ENCODE assay signal across 22 mouse cellular contexts in the genomic region with DNA sequence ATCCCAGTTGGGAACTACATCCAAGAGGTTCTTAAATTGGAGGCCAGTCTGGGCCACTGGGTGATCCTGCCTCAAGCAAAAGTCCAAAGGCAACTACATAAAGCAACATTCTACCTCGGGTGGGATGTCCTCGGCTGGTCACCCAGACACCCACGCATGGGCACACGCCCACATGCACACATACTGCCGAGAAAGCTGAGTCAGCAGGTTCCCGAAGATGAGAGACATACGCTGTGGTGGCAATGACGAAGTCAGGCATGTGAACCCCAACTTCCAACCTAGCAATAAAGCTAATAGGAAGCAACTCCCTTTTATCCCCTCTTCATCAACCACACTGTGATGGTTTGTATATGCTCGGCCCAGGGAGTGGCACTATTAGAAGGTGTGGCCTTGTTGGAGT.
DNase-seq lines count a peak whose midpoint lies in the region; ATAC-seq and TF ChIP-seq lines count a peak whose summit lies in the region.
"Had no signal": no experiment of that assay in that cellular context is flagged by ENCODE, and none has a peak within 500 bp of the region (broad histone marks: within the 10 kb centered on the region; RNA-seq: fewer than 3 reads in every experiment).

No protein-coding gene starts in this region.

- H3K4me1 ChIP-seq in heart, embryonic 16.5 days (ENCODE audit: control insufficient read depth, insufficient read depth, low read length) = peaks cover 40% of the 10 kb centered on the region
- H3K4me1 ChIP-seq in MEL (ENCODE audit: control insufficient read depth in 1 of 2, insufficient read depth in 2 of 2, low read length in 2 of 2) = peaks cover 35 to 50% of the 10 kb centered on the region in 2 experiments
- peaks cover 27% of the 10 kb centered on the region for H3K4me1 ChIP-seq in limb, embryonic 10.5 days
- peaks cover 14% of the 10 kb centered on the region for H3K4me1 ChIP-seq in liver, postnatal 0 days (ENCODE audit: insufficient read depth)
- peaks cover 44% of the 10 kb centered on the region for H3K4me1 ChIP-seq in embryonic facial prominence, embryonic 10.5 days

- TF ChIP-seq RAD21 in MEL (IDR thresholded peaks at IDR 0.05; ENCODE audit: low read depth, low read length) = no peak

- no peak for TF ChIP-seq CTCF in MEL (IDR thresholded peaks at IDR 0.05 in 2 of 3, conservative IDR thresholded peaks at IDR 0.05 in 1 of 3; ENCODE audit: control insufficient read depth in 1 of 3, insufficient read depth in 1 of 3, low read depth in 2 of 3, low read length in 3 of 3, poor library complexity in 1 of 3, severe bottlenecking in 1 of 3)
- no peak for TF ChIP-seq CTCF in liver, postnatal 0 days (IDR thresholded peaks at IDR 0.05; ENCODE audit: low read depth)

- peaks cover 2% of the 10 kb centered on the region for H3K36me3 ChIP-seq in heart, embryonic 16.5 days (ENCODE audit: control insufficient read depth, insufficient read depth)
- peaks cover 0 to 44% of the 10 kb centered on the region in 2 experiments; a peak in 2 of 4 replicates for H3K36me3 ChIP-seq in MEL (ENCODE audit: control insufficient read depth in 1 of 2, insufficient read depth in 2 of 2, low read length in 2 of 2)
- no peaks in the 10 kb centered on the region; the same call in 1 of the 2 replicates for H3K36me3 ChIP-seq in limb, embryonic 10.5 days
- no peaks in the 10 kb centered on the region for H3K36me3 ChIP-seq in liver, postnatal 0 days (replicated peaks; ENCODE audit: insufficient read depth, low read length)
- peaks cover 4% of the 10 kb centered on the region; the same call in 1 of the 2 replicates for H3K36me3 ChIP-seq in embryonic facial prominence, embryonic 10.5 days (replicated peaks)
- H3K36me3 ChIP-seq: embryonic facial prominence, embryonic 12.5 days; lung, embryonic 15.5 days had no signal

- no peak for DNase-seq in heart, postnatal 4 days
- peak; percentile 74 for DNase-seq in MEL (ENCODE audit: low read depth, low spot score)
- no peak for DNase-seq in limb, embryonic 10.5 days (ENCODE audit: low spot score)
- no peak for DNase-seq in liver, postnatal 0 days
- no peak for DNase-seq in embryonic facial prominence, embryonic 10.5 days (ENCODE audit: low spot score)
- no peak for DNase-seq in layer of hippocampus, adult 9-11 months
- no peak for DNase-seq in urinary bladder, postnatal 10 days (ENCODE audit: low spot score)
- DNase-seq: adrenal gland, postnatal 14 days; cerebellum, adult 11-12 months; gastrocnemius, postnatal 14 days; kidney, adult 9 months; kidney, postnatal 4 days; right cerebral cortex, adult 18-20 months; thymus, postnatal 4 days had no signal

- H3K4me2 ChIP-seq in heart, embryonic 16.5 days (ENCODE audit: low read depth, low read length) = no peak overlapping the region
- H3K4me2 ChIP-seq in liver, postnatal 0 days (ENCODE audit: low read depth, low read length) = peak overlapping the region; percentile 49; the same call in 1 of the 2 replicates
- H3K4me2 ChIP-seq: embryonic facial prominence, embryonic 12.5 days; lung, embryonic 15.5 days had no signal

- TF ChIP-seq EP300 in MEL (IDR thresholded peaks at IDR 0.05; ENCODE audit: low read depth in 1 of 2, low read length in 2 of 2) = no peak
- no peak for TF ChIP-seq EP300 in liver, postnatal 0 days (IDR thresholded peaks at IDR 0.05; ENCODE audit: low read depth)

- H3K27me3 ChIP-seq in heart, embryonic 16.5 days (ENCODE audit: control insufficient read depth, insufficient read depth, low read length) = no peaks in the 10 kb centered on the region
- no peaks in the 10 kb centered on the region for H3K27me3 ChIP-seq in MEL (ENCODE audit: control insufficient read depth in 1 of 2, insufficient read depth in 2 of 2, low read length in 2 of 2)
- no peaks in the 10 kb centered on the region for H3K27me3 ChIP-seq in limb, embryonic 10.5 days (ENCODE audit: low read depth, poor library complexity, severe bottlenecking)
- no peaks in the 10 kb centered on the region for H3K27me3 ChIP-seq in liver, postnatal 0 days (ENCODE audit: insufficient read depth, low read length)
- H3K27me3 ChIP-seq in embryonic facial prominence, embryonic 10.5 days (replicated peaks; ENCODE audit: low read depth, poor library complexity, severe bottlenecking) = no peaks in the 10 kb centered on the region
- H3K27me3 ChIP-seq: embryonic facial prominence, embryonic 12.5 days; lung, embryonic 15.5 days; Patski had no signal

- WGBS in heart, embryonic 16.5 days = 78% methylated on average over 9 of the region's 9 CpGs
- WGBS in limb, embryonic 10.5 days = 90% methylated on average over 9 of the region's 9 CpGs
- 53% methylated on average over 9 of the region's 9 CpGs for WGBS in liver, postnatal 0 days (ENCODE audit: insufficient replicate concordance)
- 94% methylated on average over 9 of the region's 9 CpGs for WGBS in embryonic facial prominence, embryonic 10.5 days

- H3K9me3 ChIP-seq in heart, embryonic 16.5 days (replicated peaks; ENCODE audit: control insufficient read depth, low read length) = peaks cover 6% of the 10 kb centered on the region
- H3K9me3 ChIP-seq in MEL (replicated peaks; ENCODE audit: insufficient read depth, low read length) = no peaks in the 10 kb centered on the region
- H3K9me3 ChIP-seq in limb, embryonic 10.5 days (replicated peaks) = no peaks in the 10 kb centered on the region
- no peaks in the 10 kb centered on the region for H3K9me3 ChIP-seq in liver, postnatal 0 days (ENCODE audit: low read length)
- H3K9me3 ChIP-seq in embryonic facial prominence, embryonic 10.5 days = peaks cover 5% of the 10 kb centered on the region; the same call in 1 of the 2 replicates
- H3K9me3 ChIP-seq: embryonic facial prominence, embryonic 12.5 days; lung, embryonic 15.5 days had no signal

- 0 out of 2 replicates have a peak overlapping the region, but pooled peaks have one; percentile 17 for H3K27ac ChIP-seq in heart, embryonic 16.5 days (ENCODE audit: low read length)
- peak overlapping the region; percentile 79 for H3K27ac ChIP-seq in MEL (ENCODE audit: control insufficient read depth, low read depth, low read length)
- 0 out of 2 replicates have a peak overlapping the region, but pooled peaks have one; percentile 59 for H3K27ac ChIP-seq in limb, embryonic 10.5 days
- H3K27ac ChIP-seq in liver, postnatal 0 days (ENCODE audit: low read depth) = peak overlapping the region; percentile 22; the same call in 1 of the 2 replicates
- H3K27ac ChIP-seq in embryonic facial prominence, embryonic 10.5 days (replicated peaks) = no peak overlapping the region
- H3K27ac ChIP-seq: embryonic facial prominence, embryonic 12.5 days; left cerebral cortex, adult 2 months; lung, embryonic 15.5 days; macrophage had no signal

- no peak for ATAC-seq in heart, embryonic 16.5 days (replicated peaks; ENCODE audit: extremely low read depth, insufficient read depth, low FRiP score)
- 0 out of 2 replicates have a peak, but pooled peaks have one; percentile 22 for ATAC-seq in liver, postnatal 0 days
- ATAC-seq: activated CD4-positive, CD25-positive, alpha-beta regulatory T cell, adult 4 months; midbrain, embryonic 16.5 days; Patski had no signal

- H3K79me2 ChIP-seq in MEL (ENCODE audit: control insufficient read depth, insufficient read depth, low read length, poor library complexity) = no peaks in the 10 kb centered on the region

- no peak overlapping the region for H3K9ac ChIP-seq in heart, embryonic 16.5 days (ENCODE audit: low read length)
- H3K9ac ChIP-seq in MEL (ENCODE audit: control insufficient read depth, low read depth, low read length, poor library complexity, severe bottlenecking) = peak overlapping the region; percentile 39
- no peak overlapping the region for H3K9ac ChIP-seq in liver, postnatal 0 days (replicated peaks)
- H3K9ac ChIP-seq: embryonic facial prominence, embryonic 12.5 days; lung, embryonic 15.5 days had no signal

- no peak overlapping the region for H3K4me3 ChIP-seq in heart, embryonic 16.5 days (ENCODE audit: low read length)
- H3K4me3 ChIP-seq in MEL (ENCODE audit: control insufficient read depth in 1 of 2, insufficient read depth in 1 of 2, low read depth in 2 of 2, low read length in 2 of 2) = peak overlapping the region; percentile 25 to 30; a peak in 3 of 4 replicates
- no peak overlapping the region for H3K4me3 ChIP-seq in limb, embryonic 10.5 days
- no peak overlapping the region for H3K4me3 ChIP-seq in liver, postnatal 0 days (ENCODE audit: low read depth, low read length)
- no peak overlapping the region for H3K4me3 ChIP-seq in embryonic facial prominence, embryonic 10.5 days
- H3K4me3 ChIP-seq: embryonic facial prominence, embryonic 12.5 days; left cerebral cortex, adult 2 months; lung, embryonic 15.5 days had no signal

- no peak; a peak in 1 of 4 replicates for TF ChIP-seq POLR2A in MEL (IDR thresholded peaks at IDR 0.05; ENCODE audit: control insufficient read depth in 1 of 2, insufficient read depth in 1 of 2, low read depth in 1 of 2, low read length in 2 of 2, poor library complexity in 1 of 2)

TF ChIP-seq in MEL, 35 proteins besides CTCF, POLR2A, EP300 and RAD21:
- no peak for TF ChIP-seq CHD2 (IDR thresholded peaks at IDR 0.05; ENCODE audit: low read length)
- no peak for TF ChIP-seq MAZ (IDR thresholded peaks at IDR 0.05; ENCODE audit: low read depth, low read length)
- no peak for TF ChIP-seq SIN3A (IDR thresholded peaks at IDR 0.05; ENCODE audit: low read length)
- TF ChIP-seq GATA1 (IDR thresholded peaks at IDR 0.05; ENCODE audit: low read depth, low read length) = no peak
- TF ChIP-seq MYC (IDR thresholded peaks at IDR 0.05; ENCODE audit: low read depth, low read length) = no peak
- no peak for TF ChIP-seq POLR2AphosphoS5 (IDR thresholded peaks at IDR 0.05; ENCODE audit: borderline replicate concordance, low read depth, low read length)
- peak; percentile 9; the same call in 1 of the 2 replicates for TF ChIP-seq MXI1 (IDR thresholded peaks at IDR 0.05; ENCODE audit: low read depth, low read length)
- TF ChIP-seq NELFE (IDR thresholded peaks at IDR 0.05; ENCODE audit: low read depth, low read length) = 0 out of 2 replicates have a peak, but pooled peaks have one; percentile 12
- TF ChIP-seq MAFK (IDR thresholded peaks at IDR 0.05; ENCODE audit: borderline replicate concordance, low read depth, low read length) = peak; percentile 98

Comparison
In these comparisons a context has a peak if more than half of its experiments do, and no peak if none do; other contexts are left out.
1. H3K4me3 ChIP-seq: peak in MEL (2 of 2); none in heart, embryonic 16.5 days (single experiment), limb, embryonic 10.5 days (single experiment), liver, postnatal 0 days (single experiment) and embryonic facial prominence, embryonic 10.5 days (single experiment).